Mouse (Mus musculus) megakaryocyte, embryonic 14.5 days (primary cell): ENCODE data around the gene Eya4.

Experiments
- FLI1 ChIP-seq: IDR thresholded peaks from 2 replicates; pipeline ENCODE4 v1.6.1; 2012; ENCODE audit warnings: low read length, inconsistent platforms, mixed read lengths
- GATA1 ChIP-seq: IDR thresholded peaks from 3 replicates; pipeline ENCODE4 v1.6.1; 2012; ENCODE audit warnings: mixed read lengths, low read length, inconsistent platforms, borderline replicate concordance

DNA sequence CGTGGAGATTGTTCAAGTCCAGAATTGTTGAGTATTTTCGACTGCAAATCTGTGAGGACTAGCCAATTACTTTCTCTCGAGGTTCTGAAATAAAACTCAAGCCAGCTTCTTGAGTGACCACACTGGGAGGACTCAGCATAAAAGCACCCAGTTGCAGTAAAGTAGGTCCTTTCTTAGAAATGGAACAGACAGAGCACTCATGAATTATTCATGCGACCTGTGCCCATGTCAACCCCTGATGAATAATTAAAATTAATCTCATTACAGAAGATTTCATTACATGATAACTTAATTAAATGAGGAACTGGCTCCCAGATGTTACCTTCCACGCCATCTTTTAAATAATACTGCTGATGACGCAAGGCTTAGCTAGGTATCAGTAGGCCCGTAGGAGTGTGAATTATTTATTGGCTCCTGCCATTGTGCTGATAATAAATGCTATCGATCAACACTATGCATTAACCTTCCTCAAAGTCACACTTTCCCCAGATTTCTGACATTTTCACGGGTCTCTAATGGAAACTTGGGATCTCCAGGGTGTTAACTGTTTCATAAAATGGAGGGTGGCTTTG lies 79.5 kb downstream of the Eya4 start:
- TF ChIP-seq FLI1, result no peak
- no peak for TF ChIP-seq GATA1
